Mouse (Mus musculus) heart, postnatal 0 days (tissue): ENCODE measurements around the gene Pidd1.

Experiments used
- CTCF ChIP-seq: IDR thresholded peaks from 2 replicates; pipeline ENCODE4 v1.5.1; 2016; ENCODE audit warnings: antibody characterized with exemption, control low read depth, low read depth
- EP300 ChIP-seq: IDR thresholded peaks from 2 replicates; pipeline ENCODE4 v1.6.1; 2016; ENCODE audit warnings: antibody characterized with exemption, low read depth

GRCm38 (mm10) chr7:141485186-141485585 is 41.4 kb upstream of the Pidd1 start:
- TF ChIP-seq CTCF: no peak
- no peak for TF ChIP-seq EP300
